Mouse (Mus musculus): ENCODE results near the gene Rasa3. TPM values are rescaled to one million over a fixed set of nuclear protein-coding genes. Genes with fewer than 3 reads are reported as not detected.

The Rasa3 gene
- total RNA-seq, 2 experiments from 2014 or later, result 65.6 to 72.9 TPM

DNA sequence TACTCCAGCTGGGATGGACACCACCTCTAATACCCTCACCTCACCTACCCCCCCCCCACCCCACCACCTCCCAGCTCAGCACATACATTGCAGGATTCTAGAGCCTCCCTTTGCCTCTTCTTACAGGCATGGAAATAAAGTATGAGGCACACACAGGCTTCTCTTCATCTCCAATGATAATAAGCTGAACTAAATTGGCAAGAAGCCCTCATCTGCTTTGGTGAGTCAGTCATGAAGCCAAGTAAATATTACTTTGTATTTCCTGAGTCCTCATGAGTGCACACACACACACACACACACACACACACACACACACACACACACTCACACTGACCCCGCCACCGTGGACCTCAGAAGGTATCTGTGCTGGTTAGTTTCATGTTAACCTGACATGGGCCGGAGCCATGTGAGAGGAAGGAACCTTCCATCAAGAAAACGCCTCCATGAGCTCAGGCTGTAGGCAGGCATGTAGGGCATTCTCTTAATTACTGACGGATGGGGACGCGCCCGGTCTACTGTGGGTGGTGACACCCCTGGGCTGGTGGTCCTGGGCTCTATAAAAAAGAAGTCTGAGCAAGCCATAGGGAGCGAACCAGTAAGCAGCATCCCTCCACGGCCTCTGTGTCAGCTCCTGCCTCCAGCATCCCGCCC is 26.7 kb downstream of the Rasa3 start:
- DNase-seq (ENCODE audit: low spot score in 2 of 2), result no peak

DNA sequence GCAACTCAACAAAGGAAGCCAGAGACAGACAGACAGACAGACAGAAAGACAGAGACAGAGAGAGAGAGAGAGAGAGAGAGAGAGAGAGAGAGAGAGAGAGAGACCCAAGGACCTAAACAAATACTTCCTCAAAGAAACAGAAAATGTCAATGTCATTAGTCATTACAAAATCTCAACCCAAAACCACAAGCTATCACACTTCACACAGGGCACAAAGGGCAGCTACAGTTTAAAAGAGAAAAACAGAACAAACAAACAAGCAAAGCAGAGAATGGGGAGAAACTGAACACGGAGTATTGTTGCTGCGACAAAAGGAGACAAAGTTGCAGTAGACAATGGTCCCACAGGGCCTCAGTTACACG is 28.3 kb downstream of the Rasa3 start:
- no peak for DNase-seq (ENCODE audit: low spot score in 2 of 2)

DNA sequence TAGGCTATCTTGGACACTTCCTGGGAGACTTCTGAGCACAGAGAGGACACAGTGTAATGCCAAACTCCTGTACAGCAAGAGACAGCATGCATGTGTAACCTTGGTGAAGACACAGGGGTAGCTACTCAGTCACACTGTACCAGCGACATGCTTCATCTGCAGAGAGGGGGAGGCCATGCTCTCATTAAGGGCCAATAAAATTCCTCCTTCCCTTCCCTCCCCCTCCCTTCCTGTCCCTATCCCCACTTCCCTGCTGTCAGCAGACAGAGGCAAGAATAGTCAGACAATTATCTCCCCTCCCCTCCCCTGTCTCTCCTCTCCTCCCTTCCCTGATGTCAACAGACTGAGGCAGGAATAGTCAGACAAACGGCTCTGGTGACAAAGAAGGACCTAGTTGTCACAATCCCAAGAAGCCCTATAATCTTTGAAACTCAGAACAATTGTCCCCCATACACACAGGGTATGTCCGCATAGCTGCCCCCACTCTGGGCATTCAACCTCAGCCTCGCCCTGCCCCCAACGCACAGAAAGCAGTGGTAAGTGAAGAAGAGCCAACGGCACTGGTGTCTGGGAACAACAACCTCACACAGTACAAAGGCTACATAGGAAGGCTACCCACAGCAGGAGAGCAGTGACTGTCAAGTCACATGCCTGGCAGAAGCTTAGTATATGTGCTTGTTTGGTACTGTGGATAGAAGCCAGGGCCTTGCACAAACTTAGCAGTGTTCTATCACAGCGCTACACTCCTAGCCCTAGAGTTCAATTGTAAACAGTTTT is 28.8 kb downstream of the Rasa3 start:
- peak in 1 of 2 experiments; percentile 16 for DNase-seq (ENCODE audit: low spot score in 2 of 2)

DNA sequence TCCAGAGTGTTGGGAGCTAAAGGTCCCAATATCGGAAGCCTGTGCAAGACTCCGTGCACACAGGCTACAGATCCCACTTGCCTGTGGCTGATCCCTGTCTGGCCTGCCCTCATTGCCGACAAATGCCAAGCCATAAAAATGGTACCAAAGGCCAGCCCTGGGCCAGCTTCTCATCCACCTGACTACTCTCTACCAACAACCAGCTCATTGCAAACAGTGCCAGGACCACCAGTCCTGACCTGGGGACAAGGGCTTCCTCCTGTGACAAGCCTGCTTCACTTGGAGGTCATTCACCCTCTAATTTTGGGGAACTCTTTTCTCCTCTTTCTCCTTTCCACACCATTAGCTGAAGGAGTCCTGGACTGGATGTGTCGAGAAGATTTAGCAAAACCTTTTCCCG is 29.8 kb downstream of the Rasa3 start:
- DNase-seq (ENCODE audit: low spot score in 2 of 2), result no peak

DNA sequence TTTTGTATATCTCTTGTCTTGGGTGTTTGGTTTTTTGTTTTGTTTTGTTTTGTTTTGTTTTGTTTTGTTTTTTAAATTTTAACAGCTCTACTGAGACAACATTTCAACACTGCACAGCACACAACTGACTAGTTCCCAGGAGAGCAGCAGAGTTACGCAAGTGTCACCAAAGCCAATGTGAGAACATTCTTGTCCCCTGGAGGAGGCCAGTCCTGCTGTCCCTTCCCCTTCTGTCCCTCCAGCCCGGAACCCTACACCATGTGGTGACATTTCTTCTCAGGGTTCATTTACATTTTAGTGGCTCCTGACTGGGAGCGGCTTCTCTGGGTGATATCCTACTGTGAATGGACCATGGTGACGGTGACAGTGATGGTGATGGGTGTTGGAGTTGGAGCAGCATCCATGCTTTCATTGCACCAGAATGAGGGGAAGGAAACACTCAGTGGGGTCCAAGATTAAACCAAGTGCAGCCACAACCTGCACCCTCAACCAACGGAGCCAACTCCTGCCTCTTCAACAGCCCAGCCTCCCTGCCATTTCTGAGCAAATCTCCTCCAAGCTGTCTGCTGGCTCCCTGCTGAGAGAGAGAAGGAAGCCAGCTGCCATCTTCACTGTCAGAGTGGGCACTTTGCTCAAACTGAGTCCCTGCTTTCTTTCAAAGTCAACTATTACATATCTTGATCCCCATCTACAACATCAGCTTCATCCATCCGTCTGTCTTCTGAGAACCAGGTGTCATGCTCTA is 32.3 kb downstream of the Rasa3 start:
- no peak for DNase-seq (ENCODE audit: low spot score in 2 of 2)

DNA sequence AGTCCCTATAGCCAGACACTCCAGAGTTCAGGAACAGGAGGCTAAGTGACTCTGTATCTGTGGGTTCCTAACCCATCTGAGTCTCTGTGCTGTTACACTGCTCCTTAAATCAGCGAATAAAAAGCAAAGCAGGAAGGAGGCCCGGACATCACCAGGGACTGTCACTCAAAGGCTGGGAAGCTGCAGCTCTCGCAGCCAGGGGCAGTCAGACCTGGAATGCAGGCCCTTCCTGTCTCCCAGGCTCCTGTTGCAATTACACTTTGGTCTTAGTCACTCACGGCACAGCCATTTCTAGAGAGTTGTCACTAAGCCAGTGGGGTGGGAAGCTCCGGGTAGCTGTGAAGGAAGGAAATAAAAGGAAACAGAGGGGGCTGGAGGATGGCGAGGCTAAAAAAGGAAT is 33.2 kb downstream of the Rasa3 start:
- DNase-seq (ENCODE audit: low spot score in 2 of 2), result peak; percentile 61 to 70

DNA sequence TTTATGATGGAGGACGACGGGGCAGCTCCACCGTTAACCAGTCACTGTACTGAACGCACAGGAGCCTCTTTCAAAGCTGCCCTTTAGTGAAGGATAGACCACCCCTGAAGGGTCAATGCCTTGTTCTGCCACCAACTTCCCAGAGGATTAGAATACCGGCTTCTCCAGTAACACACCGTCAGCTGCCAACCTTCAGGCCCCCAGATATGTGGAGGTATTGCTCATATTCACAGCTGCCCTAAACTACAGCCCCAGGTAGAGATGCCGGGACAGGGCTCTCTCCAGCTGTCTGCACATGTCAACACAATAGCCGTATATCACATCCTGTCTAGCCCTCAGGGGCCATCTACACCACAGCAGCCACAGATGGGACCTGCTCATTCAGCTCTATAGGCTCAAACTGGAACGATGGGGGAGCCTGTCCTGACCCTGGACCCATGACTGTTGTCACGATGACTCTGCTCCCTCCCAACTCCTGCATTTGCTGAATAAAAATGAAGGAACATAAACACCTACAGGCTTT is 34.7 kb downstream of the Rasa3 start:
- DNase-seq (ENCODE audit: low spot score in 2 of 2), result no peak

DNA sequence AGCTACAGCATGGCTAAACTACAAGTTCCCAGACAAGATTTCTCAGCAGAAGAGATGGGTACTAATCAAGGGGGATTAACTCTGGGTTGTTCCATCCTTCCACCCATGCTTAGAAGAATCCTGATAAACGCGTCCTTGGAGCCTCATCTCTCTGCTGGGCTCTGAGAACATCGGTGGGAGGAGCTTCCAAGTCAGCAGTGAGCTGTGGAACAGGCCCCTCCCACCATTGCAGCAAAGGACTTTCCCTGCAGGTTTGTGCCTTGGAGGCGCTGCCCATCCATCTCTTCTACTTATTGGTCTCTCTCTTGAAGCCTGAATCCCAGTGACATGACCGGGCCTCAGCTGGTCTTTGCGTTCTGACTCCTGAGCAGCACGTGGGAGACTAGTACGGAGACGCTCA is 36.2 kb downstream of the Rasa3 start:
- DNase-seq (ENCODE audit: low spot score in 2 of 2), result peak in 1 of 2 experiments; percentile 42

DNA sequence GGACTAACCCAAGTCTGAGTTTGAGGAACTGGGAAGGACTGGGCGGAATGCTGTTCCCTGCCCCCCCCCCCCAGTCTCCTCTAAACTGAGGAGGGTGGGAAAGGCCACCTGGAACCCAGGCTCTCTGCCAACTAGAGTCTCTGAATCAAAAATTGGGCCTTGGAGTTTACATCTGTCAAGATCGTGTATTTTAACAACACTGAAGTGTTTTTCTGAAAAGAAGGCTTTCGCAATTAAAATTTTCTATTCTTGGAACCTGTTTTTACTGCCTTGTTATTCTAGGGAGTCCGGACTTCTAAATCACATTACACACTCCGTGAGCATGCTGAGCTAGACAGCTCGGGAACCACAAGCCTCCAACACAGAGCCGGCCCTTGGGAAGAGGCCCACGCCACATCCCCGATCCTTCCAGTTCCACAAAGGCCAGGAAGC is 36.9 kb downstream of the Rasa3 start:
- DNase-seq (ENCODE audit: low spot score in 2 of 2), result no peak

DNA sequence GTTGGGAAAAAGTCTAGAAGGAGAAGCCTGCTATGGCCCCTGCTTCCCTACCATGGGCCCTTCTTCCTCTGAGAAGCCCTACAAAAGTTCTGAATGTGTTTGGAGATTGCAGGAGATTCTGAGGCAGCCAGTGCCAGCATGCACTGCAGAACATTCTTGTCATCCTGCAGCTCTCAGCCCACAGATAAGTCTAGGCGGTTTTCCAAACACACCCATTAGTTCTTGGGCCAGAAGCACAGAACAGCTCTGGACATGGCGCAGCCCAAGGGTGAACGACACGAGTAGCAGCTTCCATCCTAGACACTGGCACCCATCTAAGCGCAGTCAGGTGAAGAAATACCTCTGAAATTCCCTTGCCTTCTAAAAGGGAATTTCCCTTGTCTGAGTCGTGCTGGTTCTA is 44.3 kb downstream of the Rasa3 start:
- DNase-seq (ENCODE audit: low spot score in 2 of 2), result no peak

DNA sequence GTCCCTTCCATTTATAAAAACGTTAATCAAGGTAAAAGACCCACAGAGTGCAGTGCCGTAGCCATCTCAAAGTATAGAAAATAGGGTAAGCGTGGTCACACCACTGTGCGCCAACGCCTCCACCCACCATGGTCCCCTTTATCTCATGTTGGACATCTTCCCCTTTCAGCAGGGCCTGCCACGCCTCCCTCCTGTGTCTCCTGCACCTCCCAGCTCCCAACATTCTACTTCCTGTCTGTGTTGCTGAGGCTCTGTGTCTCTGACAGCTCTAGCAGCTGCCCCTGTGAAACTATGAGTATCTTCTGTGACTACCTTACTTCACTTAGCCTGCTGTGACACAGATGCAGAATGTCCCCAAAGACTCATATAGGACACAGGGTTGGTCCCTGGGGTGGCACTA is 45.1 kb downstream of the Rasa3 start:
- DNase-seq (ENCODE audit: low spot score in 2 of 2), result no peak

DNA sequence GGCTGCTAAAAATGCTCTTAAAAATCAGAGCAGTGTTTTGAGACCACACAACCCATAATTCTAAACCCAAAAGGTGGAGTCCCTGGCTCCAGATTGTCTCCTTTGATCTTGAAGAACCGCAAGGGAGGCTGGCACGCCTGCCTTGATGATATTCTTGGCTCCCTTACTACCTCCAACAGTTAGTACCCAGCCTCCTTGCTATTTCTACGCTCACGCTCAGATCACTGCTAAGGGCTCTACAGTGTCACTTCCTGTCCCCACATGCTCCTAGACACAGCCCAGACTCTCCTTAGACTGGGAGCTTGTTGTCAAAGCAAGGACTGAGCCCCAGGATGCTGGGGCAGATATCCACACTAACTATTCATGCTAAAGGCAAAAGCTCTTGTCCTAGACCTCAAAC is 46.6 kb downstream of the Rasa3 start:
- no peak for DNase-seq (ENCODE audit: low spot score in 2 of 2)

DNA sequence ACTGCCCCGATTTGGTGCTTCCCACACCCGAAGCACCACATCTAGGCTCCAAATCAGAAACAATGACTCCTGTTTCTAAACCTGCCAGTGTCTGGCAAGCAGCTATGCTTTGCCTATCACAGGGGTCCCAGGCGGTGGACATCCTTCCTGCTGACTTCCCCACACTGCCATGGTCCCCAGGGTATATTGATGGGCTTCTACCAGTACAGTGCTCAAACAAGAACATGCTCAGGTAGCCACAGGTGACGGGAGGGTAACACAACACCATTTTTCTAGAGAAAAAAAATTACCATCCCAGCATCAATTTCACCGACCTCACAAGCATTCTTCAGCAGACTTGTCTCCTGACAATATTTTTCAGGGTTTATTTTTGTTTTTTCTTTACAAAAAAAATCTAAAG is 47.2 kb downstream of the Rasa3 start:
- no peak for DNase-seq (ENCODE audit: low spot score in 2 of 2)

DNA sequence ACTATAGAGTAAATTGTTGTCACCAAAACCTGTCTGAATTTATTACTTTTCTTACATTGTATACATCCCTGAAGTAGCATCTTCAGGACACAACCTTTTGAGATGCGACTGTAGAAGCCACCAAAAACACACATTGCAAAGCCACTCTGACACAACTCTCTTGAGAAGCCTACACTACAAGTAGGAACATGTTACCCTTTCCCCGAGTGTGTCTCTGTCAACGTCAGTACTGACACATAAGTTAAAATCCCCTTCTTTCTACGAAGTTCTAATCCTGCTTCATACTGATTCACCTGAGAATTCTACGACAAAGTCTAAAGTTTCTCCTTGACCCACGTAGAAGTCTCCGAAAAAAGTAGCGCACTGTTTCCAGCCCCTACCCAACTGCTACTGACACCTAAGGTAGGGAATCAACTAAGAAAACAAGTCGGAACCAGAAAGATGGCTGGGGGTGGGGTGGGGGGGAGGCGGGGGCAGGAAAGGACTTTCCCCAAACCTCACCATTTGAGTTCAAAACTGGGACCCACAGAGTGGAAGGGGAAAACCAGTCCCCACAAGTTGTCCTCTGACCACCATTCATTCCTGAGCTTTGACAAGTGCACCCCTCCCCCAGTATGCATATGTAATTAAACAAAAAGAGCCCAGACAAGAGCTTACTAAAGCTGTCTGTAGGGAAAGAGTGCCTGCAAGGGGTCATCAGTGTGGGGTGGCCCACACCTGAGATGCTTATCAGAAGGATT is 47.9 kb downstream of the Rasa3 start:
- DNase-seq (ENCODE audit: low spot score in 2 of 2), result no peak

DNA sequence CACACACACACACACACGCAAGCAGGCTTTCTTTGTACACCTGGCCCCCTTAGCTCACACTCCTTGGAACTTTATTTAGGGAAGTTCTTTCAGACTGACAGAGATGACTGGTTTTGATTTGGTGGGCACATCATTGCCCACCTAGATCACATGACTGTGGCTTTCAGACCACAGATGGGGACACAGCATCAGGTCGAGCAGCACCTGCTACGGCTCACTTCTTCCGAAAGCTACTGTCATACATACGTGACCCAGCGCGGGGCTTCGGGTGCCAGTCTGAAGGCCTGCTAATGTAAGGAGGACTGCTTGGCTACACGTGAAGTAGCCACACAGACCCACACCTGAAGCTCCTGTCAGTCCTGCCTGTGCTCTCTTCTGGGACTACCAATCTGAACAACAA is 49.3 kb downstream of the Rasa3 start:
- no peak for DNase-seq (ENCODE audit: low spot score in 2 of 2)

DNA sequence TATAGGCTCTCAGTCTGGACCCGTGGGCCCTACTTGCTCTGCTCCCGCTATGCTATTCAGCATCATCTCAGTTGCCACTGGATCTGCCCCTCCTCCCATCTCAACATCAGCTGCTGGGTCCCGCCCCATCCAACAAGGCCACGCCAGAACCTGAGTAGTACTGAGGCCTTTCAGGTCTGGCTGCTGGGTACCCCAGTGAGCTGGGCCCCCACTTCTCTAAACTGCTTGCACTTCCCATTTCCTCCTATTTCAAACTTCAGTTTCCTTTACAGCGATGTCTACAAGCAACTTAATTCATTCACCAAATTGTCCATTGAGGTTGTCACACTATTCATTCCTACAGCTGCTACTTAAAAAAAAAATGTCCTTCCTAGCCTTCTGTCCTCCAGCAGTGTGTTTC is 49.8 kb downstream of the Rasa3 start:
- DNase-seq (ENCODE audit: low spot score in 2 of 2), result no peak

DNA sequence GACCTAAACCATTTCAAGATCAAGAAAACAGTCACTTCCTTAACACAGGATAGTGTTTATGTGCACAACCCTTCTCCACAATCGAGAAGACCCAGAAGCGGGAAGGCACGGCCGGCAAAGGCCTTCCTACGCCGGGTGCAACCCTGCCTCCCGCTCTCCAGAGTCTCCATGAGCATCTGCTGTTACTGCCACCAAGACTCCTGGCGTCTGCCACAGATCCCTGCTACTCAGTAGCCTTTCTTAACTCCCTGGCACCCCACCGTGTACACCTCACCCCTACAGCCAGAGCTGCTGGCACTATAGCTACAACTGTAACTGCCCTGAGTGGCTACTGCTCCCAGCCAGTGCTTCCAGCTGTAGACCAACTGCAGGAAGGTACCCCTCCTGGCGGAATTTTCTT is 51.3 kb downstream of the Rasa3 start:
- no peak for DNase-seq (ENCODE audit: low spot score in 2 of 2)

DNA sequence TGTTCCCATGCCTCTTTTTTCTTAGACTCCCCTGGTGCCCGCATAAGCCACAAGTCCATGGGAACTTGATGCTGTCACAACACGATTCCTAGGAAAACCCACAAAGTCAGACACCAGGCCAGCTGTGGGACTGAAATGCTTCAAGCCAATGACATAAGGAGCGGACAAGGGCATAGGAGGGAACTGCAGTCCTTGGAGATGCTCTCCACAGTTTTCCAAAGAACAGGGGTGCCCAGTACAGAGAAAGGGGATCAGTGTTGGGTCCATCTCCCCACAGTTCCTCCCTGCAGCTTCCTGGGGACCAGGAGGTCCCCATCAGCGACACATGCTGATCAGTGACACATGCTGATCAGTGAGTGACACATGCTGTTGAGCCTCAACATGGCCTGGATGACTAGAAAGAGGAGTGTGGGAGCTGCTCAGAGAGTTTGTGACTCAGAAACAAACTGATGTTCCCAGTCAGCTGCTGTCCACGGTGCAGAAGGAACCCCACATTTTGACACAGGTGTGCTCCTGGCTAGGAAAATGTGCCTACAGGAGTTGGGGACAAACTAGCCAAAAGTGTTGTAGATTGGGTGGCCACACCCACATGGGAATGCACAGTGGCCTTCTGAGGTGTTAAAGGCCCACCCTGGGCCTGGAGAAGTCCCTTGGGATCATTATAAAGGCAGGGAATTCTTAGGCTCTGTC is 52.0 kb downstream of the Rasa3 start:
- no peak for DNase-seq (ENCODE audit: low spot score in 2 of 2)

DNA sequence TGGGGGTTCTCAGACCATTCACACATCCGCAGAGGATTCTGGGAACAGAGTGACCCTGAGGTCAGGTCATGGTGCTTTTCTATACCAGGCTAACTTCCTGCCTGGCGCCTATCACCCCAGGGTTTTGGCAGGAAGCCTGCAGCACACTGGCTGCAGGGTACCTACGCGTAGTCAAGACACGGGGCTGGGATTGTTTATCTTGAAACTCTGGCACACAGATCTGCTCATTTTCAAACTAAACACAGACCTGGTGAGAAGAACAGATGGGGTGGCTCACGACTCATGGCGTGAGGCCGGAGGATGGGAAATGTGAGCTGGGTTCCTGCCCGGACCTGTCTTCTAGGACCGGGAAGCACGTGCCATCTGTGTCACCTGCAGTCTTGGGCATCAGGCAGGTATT is 52.5 kb downstream of the Rasa3 start:
- peak; percentile 67 to 83 for DNase-seq (ENCODE audit: low spot score in 2 of 2)

DNA sequence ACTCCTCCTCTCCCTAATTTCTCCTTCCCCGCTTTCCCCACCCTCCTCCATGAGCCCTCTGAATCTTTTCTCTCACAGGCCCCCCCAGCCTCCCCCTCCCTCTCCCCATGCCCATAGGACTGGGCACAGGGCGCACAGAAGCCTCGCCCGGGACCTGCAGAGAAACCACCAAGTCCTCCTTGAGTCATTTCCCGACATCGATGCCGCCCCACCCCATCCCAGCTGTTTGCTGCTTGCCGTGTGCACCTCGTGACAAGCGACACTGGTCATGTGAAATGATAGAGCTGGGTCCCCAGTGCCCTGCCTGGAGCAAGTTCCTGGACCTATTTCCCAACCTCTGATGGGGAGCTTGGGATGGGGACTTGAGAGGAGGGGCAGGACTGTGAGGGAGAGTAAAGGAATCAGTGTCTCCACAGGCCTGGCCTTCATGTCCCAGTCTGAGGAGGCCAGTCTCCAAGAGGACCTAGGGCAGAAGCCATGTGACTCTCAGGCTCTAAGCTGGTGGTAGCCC is 53.4 kb downstream of the Rasa3 start:
- no peak for DNase-seq (ENCODE audit: low spot score in 2 of 2)
